Mouse (Mus musculus) urinary bladder, postnatal 4 days (tissue): ENCODE data around the gene Sval1.

ENCODE experiments used
- DNase-seq, 2 experiments: peaks; one replicate each; pipeline ENCODE4 v3.0.0; 2021 to 2022; ENCODE audit warnings: low spot score in 2 of 2

The Sval1 gene

DNA sequence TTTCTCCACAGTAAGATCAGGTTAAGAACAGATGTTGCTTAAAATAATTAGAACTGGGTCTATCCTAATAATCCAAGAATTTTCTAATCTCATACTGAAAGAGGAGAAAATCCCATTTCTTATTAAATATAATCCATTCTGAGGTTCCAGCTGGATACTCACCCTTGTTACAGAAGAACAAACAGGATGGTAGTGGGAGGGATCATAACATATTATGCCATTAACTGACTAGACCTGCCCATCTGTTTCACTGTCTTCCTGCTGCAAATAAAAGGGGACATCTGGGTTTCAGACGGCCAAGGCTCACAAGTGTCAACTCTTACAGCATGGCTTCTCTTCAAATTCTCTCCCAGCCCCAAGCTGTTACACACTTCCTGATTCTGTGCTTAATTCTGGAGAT lies at the start of gene Sval1:
Gene Sval1 (plus strand): TSS at position 301 of the 400 bp plus-strand sequence.
- DNase-seq: no peak

DNA sequence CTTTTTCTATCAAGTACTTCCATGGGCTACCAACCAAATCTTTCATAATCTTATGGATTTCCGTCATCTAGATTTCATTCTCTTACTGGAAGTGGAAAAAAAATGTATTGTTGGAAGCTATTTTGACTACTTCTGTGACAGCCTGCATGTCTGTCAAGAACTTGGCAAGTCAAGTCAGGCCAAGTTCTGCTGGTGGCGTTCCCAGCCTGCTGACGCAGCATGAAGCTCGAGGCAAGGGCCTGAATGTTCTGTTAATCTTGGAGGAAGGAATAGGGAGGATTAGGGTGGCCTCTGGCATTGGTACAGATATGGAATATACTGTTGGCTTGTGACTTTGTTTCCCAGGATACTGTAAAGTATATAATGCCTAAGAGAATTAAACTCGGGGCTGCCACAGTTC lies 39.8 kb upstream of the Sval1 start:
- DNase-seq: no peak

DNA sequence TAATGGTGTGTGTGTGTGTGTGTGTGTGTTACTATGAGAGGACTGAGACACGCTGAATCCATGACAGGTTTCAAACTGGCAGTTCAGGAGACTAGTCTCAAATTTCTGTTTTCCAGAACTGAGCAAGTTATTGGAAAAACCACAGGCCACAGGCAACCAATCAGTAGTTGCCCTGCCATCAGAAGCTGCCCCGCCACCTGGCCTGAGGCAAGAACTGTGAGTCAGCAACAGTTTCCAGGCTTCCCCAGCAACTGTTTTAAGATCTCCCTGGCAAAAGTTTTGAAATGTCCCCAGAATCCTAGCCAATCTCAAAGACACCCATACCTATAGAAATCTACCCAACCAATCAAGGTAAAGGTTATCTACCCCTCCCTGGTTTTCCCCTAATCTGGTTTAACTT lies 36.5 kb upstream of the Sval1 start:
- no peak for DNase-seq

DNA sequence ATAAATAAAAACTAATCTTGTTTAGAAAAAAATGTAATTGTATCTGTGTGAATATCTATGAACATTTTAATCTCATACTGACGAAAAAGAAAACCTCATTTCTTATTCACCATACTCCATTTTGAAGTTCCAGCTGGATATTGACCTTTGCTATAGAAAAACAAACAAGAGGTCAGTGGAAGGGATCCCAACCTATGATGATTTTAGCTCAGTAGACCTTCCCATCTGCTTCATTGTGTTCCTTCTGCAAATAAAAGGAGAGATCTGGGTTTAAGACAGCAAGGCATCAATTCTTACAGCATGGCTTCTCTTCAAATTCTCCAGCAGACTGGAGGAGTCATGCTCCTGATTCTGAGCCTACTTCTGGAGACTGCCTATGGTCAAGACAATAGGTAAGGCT lies 16.4 kb downstream of the Sval1 start, which contains the start of gene Sval3:
Gene Sval3 (plus strand): TSS at position 301 of the 400 bp plus-strand sequence.
- no peak for DNase-seq
